Mouse (Mus musculus): ENCODE data around the gene Pcnx3.
A peak's percentile ranks its signal among the peaks of the same experiment; 100 is the strongest.

- no peak for TF ChIP-seq CHD1 (IDR thresholded peaks at IDR 0.05; ENCODE audit: low read depth, low read length)
- 0 out of 4 replicates have a peak, but pooled peaks of 1 of the 2 experiments have one; percentile 1 for TF ChIP-seq CTCF (conservative IDR thresholded peaks at IDR 0.05 in 1 of 2, IDR thresholded peaks at IDR 0.05 in 1 of 2; ENCODE audit: low read depth in 2 of 2, low read length in 2 of 2)
- no peak for TF ChIP-seq POLR2A (IDR thresholded peaks at IDR 0.05; ENCODE audit: low read depth, low read length)
- no peak for TF ChIP-seq MAX (IDR thresholded peaks at IDR 0.05; ENCODE audit: low read length)
- no peak for TF ChIP-seq NELFE (IDR thresholded peaks at IDR 0.05; ENCODE audit: low read depth, low read length)
- TF ChIP-seq ETS1 (conservative IDR thresholded peaks at IDR 0.05; ENCODE audit: low read depth, low read length): no peak
- no peak for TF ChIP-seq HCFC1 (IDR thresholded peaks at IDR 0.05; ENCODE audit: low read depth, low read length)
- TF ChIP-seq ZMIZ1 (IDR thresholded peaks at IDR 0.05; ENCODE audit: low read depth, low read length): no peak
- no peak for TF ChIP-seq IRF4 (IDR thresholded peaks at IDR 0.05; ENCODE audit: low read depth, low read length)
- no peak for TF ChIP-seq E2F4 (IDR thresholded peaks at IDR 0.05; ENCODE audit: insufficient replicate concordance, low read depth, low read length)
- no peak for TF ChIP-seq EP300 (IDR thresholded peaks at IDR 0.05; ENCODE audit: low read length)
- TF ChIP-seq USF2 (conservative IDR thresholded peaks at IDR 0.05; ENCODE audit: low read depth, low read length): no peak
These were observed 27.3 kb upstream of the Pcnx3 start for GRCm38 (mm10) chr19:5715793-5716688.
